Mouse (Mus musculus) adrenal gland, postnatal 10 days (tissue): Measurements from ENCODE around the gene Swap70. TPM values are rescaled to one million over a fixed set of nuclear protein-coding genes. Genes with fewer than 3 reads are reported as not detected.

Source experiments
- DNase-seq: peaks from one replicate; pipeline ENCODE4 v3.0.0; 2021; ENCODE audit warnings: mixed read lengths
- total RNA-seq, 2 experiments: library from RNA; stranded (reverse); gene quantifications; 2 replicates each; pipeline ENCODE4 v1.2.3; 2021

The Swap70 gene
- total RNA-seq, 2 experiments from 2014 or later = 18.6 to 26.3 TPM

- DNase-seq = no peak
Observed at GRCm38 (mm10) chr7:110237837-110238451, 16.4 kb downstream of the Swap70 start.

DNA sequence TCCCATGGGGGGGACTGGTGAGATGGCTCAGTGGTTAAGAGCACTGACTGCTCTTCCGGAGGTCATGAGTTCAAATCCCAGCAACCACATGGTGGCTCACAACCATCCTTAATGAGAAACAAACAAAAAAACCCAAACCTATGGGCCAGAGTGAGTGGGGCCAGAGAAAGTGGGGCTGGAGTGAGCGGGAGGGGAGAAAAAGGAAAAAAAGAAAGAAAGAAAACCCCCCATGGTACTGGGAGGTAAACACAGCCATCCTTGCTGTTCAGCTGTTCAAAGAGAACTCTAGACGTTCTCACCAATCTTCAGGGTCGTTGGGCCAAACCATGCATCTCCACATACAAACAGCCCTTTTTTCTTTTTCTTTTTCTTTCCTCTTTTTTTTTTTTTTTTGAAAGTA is 18.1 kb downstream of the Swap70 start:
- DNase-seq = no peak

- DNase-seq = no peak
Observed at GRCm38 (mm10) chr7:110241472-110242289, 20.2 kb downstream of the Swap70 start.

DNA sequence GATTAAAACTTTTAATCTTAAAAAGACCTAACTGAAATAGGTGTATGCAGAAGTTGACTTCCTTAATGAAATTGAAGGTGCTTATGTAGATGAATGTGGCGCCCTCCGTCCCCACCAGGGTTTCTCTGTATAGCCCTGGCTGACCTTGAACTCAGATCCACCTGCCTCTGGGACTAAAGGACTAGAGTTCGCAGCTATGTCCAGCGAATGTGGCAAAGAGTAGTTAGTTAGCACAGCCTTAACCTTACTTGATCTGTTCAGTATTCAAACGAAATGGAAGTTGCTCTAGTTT is 20.7 kb downstream of the Swap70 start:
- no peak for DNase-seq

- DNase-seq = no peak
Observed at GRCm38 (mm10) chr7:110245128-110245527, 23.6 kb downstream of the Swap70 start.

GRCm38 (mm10) chr7:110246526-110246925 is 25.0 kb downstream of the Swap70 start:
- DNase-seq = no peak

GRCm38 (mm10) chr7:110247801-110248200 is 26.3 kb downstream of the Swap70 start:
- DNase-seq = no peak

GRCm38 (mm10) chr7:110248677-110249076 is 27.2 kb downstream of the Swap70 start:
- DNase-seq = no peak

- no peak for DNase-seq
Observed at GRCm38 (mm10) chr7:110253861-110254260, 32.4 kb downstream of the Swap70 start.

- DNase-seq = no peak
Observed at GRCm38 (mm10) chr7:110254395-110254794, 32.9 kb downstream of the Swap70 start.

DNA sequence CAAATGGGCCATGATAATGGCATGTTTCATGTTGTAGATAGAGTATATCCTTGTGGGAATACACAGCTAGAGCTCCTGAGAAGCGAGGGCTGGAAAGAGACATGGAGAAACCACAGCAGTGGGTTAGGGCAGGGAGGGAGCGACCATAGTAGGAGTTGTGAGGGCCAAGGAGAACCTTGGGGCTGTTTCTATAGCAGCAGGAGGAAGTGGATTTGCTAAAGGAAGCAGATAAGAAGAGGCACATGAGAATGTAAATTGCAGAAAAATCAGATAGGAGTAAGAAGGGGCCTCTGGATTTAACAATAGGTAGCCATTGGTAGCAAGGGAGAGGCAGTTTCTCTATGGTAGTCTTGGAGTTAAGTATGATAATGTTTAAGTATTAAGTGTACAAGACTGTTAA is 35.5 kb downstream of the Swap70 start:
- DNase-seq = no peak

DNA sequence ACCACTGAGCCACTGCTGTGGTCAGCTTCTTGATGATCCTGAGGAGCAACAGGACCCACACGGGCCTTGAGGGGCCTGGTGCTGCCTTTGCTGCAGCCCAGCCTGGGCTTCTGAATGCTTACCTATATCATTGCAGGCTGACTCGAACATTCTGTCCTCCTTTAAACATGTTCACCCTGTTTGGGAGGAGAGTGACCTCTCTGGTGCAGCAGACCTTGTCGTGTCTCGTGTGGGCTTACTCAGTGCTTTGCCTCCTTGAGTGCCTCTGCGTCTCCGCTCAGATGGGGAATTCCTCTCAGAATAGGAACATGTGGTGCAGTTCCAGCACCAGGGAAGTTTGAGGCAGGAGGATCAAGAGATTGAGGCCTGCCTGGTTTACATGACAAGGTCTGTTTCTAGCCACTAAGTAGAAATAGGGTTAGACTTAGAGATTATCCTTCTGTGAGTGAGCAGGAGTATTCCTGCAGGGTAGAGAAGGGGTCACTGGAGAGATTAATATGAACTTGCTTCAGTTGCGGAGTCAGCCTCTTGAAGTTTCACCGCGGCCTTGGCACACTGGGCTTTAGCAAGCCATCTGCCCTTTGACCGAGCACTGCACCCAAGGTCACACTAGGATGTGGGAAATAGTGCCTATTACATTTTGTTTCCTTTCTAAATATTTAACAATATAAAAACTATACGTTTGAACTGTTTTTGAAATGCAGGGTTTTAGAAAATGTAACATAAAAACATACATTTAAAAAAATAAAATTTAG is 36.9 kb downstream of the Swap70 start:
- DNase-seq = peak; percentile 34

DNA sequence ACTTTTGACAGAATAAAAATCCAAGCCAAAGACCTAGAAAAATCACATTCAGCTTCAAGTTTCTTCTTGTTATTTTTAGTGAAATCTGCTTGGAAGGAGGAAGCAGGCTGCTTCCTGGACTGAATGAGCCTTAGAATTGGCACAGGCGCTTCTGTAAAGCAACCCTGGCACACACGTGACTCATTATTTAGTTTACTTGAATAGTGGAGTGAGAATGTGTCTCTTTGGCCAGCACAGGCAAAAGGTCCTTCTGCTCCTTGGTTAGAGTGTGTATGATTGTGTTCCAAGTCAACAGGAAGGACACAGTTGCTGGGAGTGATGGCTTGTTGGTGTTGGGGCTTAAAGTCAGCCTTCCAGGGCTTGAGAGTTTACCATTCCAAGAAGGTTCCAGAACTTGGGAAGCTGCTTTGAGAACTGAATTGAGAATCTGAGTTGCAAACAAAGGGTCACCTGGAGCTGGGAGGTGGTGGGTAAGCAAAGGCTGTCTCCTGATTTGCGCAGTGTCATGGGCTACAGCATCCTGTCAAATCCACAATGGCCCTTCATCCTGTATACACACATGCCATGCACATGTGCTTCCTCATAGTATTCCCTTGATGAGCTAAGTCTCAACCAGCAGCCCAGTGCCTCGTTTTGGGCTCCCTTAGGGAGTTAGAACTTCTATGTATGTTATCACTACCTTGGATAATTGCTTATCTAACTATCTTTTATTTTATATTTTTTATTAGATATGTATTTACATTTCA is 38.6 kb downstream of the Swap70 start:
- peak; percentile 46 for DNase-seq

DNA sequence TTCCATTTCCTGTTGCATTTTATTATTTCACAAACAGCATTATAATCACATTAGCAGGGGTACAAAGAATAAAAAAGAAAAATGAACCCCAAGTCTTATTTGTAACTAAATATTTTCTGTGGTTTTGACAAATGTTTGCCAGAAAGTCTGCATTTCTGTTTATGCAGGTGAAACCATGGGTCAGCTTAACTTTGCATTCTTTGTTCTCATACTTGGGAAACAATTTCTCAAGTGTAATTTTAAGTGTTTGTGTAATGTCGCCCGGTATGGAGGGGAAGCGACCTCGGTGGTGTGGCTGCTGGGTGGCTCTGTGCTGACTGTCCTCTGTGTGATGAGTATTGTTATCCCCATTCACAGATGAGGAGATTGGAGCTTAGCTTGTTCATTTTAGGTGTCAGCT is 40.3 kb downstream of the Swap70 start:
- DNase-seq = no peak

DNA sequence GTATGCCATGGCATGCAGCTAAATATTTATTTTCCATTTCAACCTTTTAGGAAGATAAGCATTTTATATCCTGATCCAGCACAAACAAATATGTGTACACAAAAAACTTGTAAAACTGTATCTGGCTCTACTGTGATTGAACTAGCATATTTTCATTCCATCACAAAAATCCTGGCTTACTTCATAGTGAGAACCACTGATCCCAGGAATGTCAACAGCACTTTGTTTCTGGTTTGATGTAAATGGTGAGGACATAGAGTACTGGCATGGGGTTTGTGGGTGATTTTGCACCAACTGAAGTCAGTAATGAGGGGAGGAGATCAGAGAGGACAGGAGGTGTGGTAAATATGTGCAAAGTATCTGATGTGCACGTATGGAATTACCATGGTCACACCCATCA is 41.1 kb downstream of the Swap70 start:
- DNase-seq = no peak

GRCm38 (mm10) chr7:110263474-110263873 is 42.0 kb downstream of the Swap70 start:
- DNase-seq = no peak

DNA sequence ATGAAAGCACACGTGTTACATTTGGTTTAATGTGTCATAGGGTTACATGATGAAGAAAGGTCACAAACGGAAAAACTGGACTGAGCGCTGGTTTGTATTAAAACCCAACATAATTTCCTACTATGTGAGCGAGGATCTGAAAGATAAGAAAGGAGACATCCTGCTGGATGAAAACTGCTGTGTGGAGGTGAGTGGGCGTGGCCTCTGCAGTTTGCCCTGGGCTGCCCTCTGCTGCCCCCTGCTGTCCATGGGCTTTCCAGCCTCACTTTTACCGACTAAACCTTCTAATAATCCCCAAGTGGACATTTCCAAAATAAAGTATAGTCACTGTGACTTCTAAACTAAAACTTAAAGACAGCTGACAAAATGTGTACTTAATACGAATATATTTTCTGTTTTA is 44.3 kb downstream of the Swap70 start:
- peak; percentile 95 for DNase-seq

GRCm38 (mm10) chr7:110267014-110267413 is 45.5 kb downstream of the Swap70 start:
- DNase-seq = no peak

GRCm38 (mm10) chr7:110267994-110268393 is 46.5 kb downstream of the Swap70 start:
- DNase-seq = no peak

DNA sequence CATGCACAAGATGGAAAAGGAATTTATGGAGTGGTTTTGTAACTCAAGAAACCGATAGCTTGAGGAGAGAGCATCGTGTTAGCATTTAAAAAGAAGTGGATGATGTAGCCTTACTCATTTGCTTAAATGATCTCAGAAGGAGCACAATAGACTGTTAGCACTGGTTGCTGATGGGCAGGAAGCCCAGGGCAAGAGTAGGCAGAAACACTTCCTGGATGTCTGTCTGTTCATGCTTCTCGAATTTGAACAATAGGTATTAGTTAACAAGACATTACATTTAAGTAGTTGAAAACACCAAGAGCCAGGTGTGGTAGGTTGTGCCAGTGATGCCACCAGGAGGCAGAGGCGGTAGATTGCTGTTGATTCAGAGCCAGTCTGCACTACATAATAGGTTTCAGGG is 47.0 kb downstream of the Swap70 start:
- no peak for DNase-seq

DNA sequence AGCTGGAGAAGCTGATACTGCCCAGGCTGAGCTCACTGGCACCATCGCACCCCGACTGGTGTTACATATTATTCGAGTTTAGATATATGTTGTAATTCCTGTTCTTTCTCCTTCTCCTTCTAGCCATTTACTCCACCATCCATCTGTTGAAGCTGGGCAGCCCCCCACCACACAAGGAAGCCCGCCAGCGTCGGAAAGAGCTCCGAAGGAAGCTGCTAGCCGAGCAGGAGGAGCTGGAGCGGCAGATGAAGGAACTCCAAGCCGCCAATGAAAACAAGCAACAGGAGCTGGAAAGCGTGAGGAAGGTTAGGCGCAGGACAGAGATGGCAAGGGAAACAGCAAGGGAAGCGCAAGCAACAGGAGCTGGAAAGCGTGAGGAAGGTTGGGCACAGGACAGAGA is 48.3 kb downstream of the Swap70 start:
- no peak for DNase-seq

DNA sequence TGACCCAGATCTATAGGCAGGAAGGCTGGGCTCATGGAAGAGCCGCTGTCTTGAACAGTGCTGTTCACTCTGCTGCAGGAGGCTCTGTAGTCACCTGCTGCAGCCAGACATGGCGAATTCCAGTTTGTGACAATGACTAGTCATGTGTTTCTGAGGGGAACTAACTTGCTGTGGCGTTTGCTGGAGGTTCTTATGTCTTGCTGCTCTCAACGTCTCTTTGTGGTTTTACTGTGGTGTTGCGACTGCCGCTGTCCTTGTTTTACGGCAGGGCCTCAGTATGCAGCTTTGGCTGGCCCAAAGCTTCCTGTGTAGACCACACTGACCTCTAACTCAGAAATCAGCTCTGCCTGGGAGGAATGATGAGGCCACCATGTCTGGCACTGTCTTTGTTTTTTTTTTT is 48.9 kb downstream of the Swap70 start:
- DNase-seq = no peak

- no peak for DNase-seq
Observed at GRCm38 (mm10) chr7:110271814-110272213, 50.3 kb downstream of the Swap70 start.
